Mouse (Mus musculus): ENCODE measurements at regions not wholly inside any gene's neighbourhood (a gene's known extent, or its start where the extent isn't known, plus 50 kb on each side); places are given as distances from the start of the nearest gene placed in this dataset.

DNA sequence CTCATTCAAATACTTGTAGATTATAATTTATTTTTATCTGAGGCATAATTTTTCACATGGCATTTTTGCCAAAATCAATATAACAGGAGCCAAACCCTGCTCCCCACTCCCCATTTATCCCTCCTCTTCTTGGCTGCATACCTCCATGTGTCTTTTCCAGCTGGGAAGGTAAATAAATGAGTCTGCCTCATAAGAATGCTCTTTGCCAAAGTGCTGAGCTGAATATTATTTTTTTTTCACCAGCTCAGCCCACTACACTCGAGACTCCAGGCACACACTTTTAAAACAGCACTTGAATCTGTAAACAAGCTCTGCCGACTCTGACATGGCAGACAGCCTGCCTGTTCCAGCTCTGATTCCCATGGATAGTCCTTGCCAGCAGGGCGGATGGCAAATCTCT lies 346.6 kb upstream of the Mgmt start:
- TF ChIP-seq POLR2A (IDR thresholded peaks at IDR 0.05; ENCODE audit: low read depth, low read length) = no peak
- no peak for TF ChIP-seq CTCF (IDR thresholded peaks at IDR 0.05; ENCODE audit: borderline replicate concordance, insufficient read depth, low read length)

All from embryonic fibroblast, embryonic 13.5 days (primary cell).